Mouse (Mus musculus): ENCODE measurements around the gene E2f7. TPM values are rescaled to one million over a fixed set of nuclear protein-coding genes. Genes with fewer than 3 reads are reported as not detected.

E2f7 gene
- total and polyA plus RNA-seq, 3 experiments, result 4.2 to 26.4 (median 16.2) TPM

DNA sequence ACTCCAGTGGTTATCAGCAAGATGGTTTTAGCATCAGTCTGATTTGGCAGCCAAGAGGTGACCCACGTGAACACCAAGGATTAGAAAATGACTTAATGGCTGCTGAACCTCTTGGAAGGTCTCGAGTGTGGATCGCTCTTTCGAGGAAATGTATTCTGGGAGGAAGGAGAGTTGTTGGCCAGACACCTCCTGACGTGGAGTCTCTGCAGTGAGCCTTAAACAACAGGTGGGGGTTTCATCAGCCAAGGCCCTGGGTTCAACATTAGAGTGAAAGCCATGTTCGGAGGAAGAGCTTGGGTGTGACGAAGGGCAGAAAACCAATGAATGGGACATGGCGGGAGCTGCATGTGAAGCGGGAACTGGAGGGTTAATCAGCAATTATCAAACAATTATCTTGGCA, 3.8 kb downstream of the E2f7 start:
- Histone ChIP-seq H3K27me3 (ENCODE audit: control insufficient read depth in 1 of 2, insufficient read depth in 2 of 2, low read length in 2 of 2) (no peaks in the 10 kb centered on the region), H3K4me1 (ENCODE audit: control insufficient read depth in 1 of 2, insufficient read depth in 2 of 2, low read length in 2 of 2) (peaks cover 6 to 7% of the 10 kb centered on the region in 2 experiments; a peak in 3 of 4 replicates), H3K36me3 (ENCODE audit: control insufficient read depth in 1 of 2, insufficient read depth in 2 of 2, low read length in 2 of 2) (peaks cover 1 to 5% of the 10 kb centered on the region in 2 experiments; a peak in 1 of 4 replicates), H3K9me3 (replicated peaks; ENCODE audit: insufficient read depth, low read length) (no peaks in the 10 kb centered on the region), H3K9ac (ENCODE audit: control insufficient read depth, low read depth, low read length, poor library complexity, severe bottlenecking) (no peak overlapping the region), H3K4me3 (ENCODE audit: control insufficient read depth in 1 of 2, insufficient read depth in 1 of 2, low read depth in 2 of 2, low read length in 2 of 2) (no peak overlapping the region), H3K79me2 (ENCODE audit: control insufficient read depth, insufficient read depth, low read length, poor library complexity) (peaks cover 6% of the 10 kb centered on the region; the same call in 1 of the 2 replicates), H3K27ac (ENCODE audit: control insufficient read depth, low read depth, low read length) (no peak overlapping the region)
- DNase-seq (ENCODE audit: low read depth, low spot score), result no peak
- TF ChIP-seq USF1 (IDR thresholded peaks at IDR 0.05; ENCODE audit: low read depth, low read length) (no peak), MYB (IDR thresholded peaks at IDR 0.05; ENCODE audit: low read depth, low read length) (no peak)

- TF ChIP-seq CTCF (IDR thresholded peaks at IDR 0.05 in 2 of 3, conservative IDR thresholded peaks at IDR 0.05 in 1 of 3; ENCODE audit: control insufficient read depth in 1 of 3, insufficient read depth in 1 of 3, low read depth in 2 of 3, low read length in 3 of 3, poor library complexity in 1 of 3, severe bottlenecking in 1 of 3) (no peak), MAFK (IDR thresholded peaks at IDR 0.05; ENCODE audit: borderline replicate concordance, low read depth, low read length) (no peak), ZNF384 (IDR thresholded peaks at IDR 0.05; ENCODE audit: low read depth, low read length) (no peak), USF2 (IDR thresholded peaks at IDR 0.05; ENCODE audit: borderline replicate concordance in 1 of 2, insufficient read depth in 1 of 2, low read depth in 1 of 2, low read length in 2 of 2) (no peak), UBTF (IDR thresholded peaks at IDR 0.05; ENCODE audit: borderline replicate concordance, insufficient read depth, low read depth, low read length) (no peak), POLR2AphosphoS2 (IDR thresholded peaks at IDR 0.05; ENCODE audit: low read length) (no peak)
- Histone ChIP-seq H3K4me3 (ENCODE audit: control insufficient read depth in 1 of 2, insufficient read depth in 1 of 2, low read depth in 2 of 2, low read length in 2 of 2) (no peak overlapping the region), H3K27me3 (ENCODE audit: control insufficient read depth in 1 of 2, insufficient read depth in 2 of 2, low read length in 2 of 2) (no peaks in the 10 kb centered on the region), H3K79me2 (ENCODE audit: control insufficient read depth, insufficient read depth, low read length, poor library complexity) (peaks cover 6% of the 10 kb centered on the region; the same call in 1 of the 2 replicates), H3K4me1 (ENCODE audit: control insufficient read depth in 1 of 2, insufficient read depth in 2 of 2, low read length in 2 of 2) (peaks cover 6 to 7% of the 10 kb centered on the region in 2 experiments; a peak in 3 of 4 replicates), H3K27ac (ENCODE audit: control insufficient read depth, low read depth, low read length) (no peak overlapping the region), H3K36me3 (ENCODE audit: control insufficient read depth in 1 of 2, insufficient read depth in 2 of 2, low read length in 2 of 2) (peaks cover 1 to 5% of the 10 kb centered on the region in 2 experiments; a peak in 1 of 4 replicates), H3K9me3 (replicated peaks; ENCODE audit: insufficient read depth, low read length) (no peaks in the 10 kb centered on the region), H3K9ac (ENCODE audit: control insufficient read depth, low read depth, low read length, poor library complexity, severe bottlenecking) (no peak overlapping the region)
- no peak for DNase-seq (ENCODE audit: low read depth, low spot score)
Measured at GRCm38 (mm10) chr10:110749510-110750305, 4.5 kb downstream of the E2f7 start.

- Histone ChIP-seq H3K4me3 (ENCODE audit: control insufficient read depth in 1 of 2, insufficient read depth in 1 of 2, low read depth in 2 of 2, low read length in 2 of 2) (no peak overlapping the region), H3K9me3 (replicated peaks; ENCODE audit: insufficient read depth, low read length) (no peaks in the 10 kb centered on the region), H3K27ac (ENCODE audit: control insufficient read depth, low read depth, low read length) (no peak overlapping the region), H3K79me2 (ENCODE audit: control insufficient read depth, insufficient read depth, low read length, poor library complexity) (no peaks in the 10 kb centered on the region), H3K4me1 (ENCODE audit: control insufficient read depth in 1 of 2, insufficient read depth in 2 of 2, low read length in 2 of 2) (no peaks in the 10 kb centered on the region), H3K9ac (ENCODE audit: control insufficient read depth, low read depth, low read length, poor library complexity, severe bottlenecking) (no peak overlapping the region), H3K36me3 (ENCODE audit: control insufficient read depth in 1 of 2, insufficient read depth in 2 of 2, low read length in 2 of 2) (peaks cover 0 to 3% of the 10 kb centered on the region in 2 experiments; a peak in 2 of 4 replicates), H3K27me3 (ENCODE audit: control insufficient read depth in 1 of 2, insufficient read depth in 2 of 2, low read length in 2 of 2) (no peaks in the 10 kb centered on the region)
- no peak for DNase-seq (ENCODE audit: low read depth, low spot score)
- no peak for TF ChIP-seq ELF1 (IDR thresholded peaks at IDR 0.05; ENCODE audit: low read depth, low read length)
- TF ChIP-seq MEF2A (IDR thresholded peaks at IDR 0.05; ENCODE audit: extremely low read depth, insufficient replicate concordance, low read depth, low read length, poor library complexity, severe bottlenecking), result no peak
- TF ChIP-seq MAZ (IDR thresholded peaks at IDR 0.05; ENCODE audit: low read depth, low read length), result no peak
- no peak for TF ChIP-seq EP300 (IDR thresholded peaks at IDR 0.05; ENCODE audit: low read depth in 1 of 2, low read length in 2 of 2)
Measured at GRCm38 (mm10) chr10:110752849-110753248, 7.6 kb downstream of the E2f7 start.
